Mouse (Mus musculus) thymus, adult 2 months (tissue): ENCODE results near the gene Npff.

Experiments used
- CTCF ChIP-seq: fragments of 200-500 bp; IDR thresholded peaks from 2 replicates; pipeline ENCODE4 v1.5.1; 2012; ENCODE audit warnings: mild to moderate bottlenecking, control low read depth, low read length, moderate library complexity, borderline replicate concordance; ENCODE audit not compliant: control insufficient read depth, poor library complexity, insufficient read depth; ENCODE audit errors: extremely low read depth
- POLR2A ChIP-seq: fragments of 200-500 bp; IDR thresholded peaks from 2 replicates; pipeline ENCODE4 v1.6.1; 2012; ENCODE audit warnings: mild to moderate bottlenecking, low read length, control low read depth, moderate library complexity; ENCODE audit not compliant: control insufficient read depth, poor library complexity, insufficient read depth; ENCODE audit errors: extremely low read depth

DNA sequence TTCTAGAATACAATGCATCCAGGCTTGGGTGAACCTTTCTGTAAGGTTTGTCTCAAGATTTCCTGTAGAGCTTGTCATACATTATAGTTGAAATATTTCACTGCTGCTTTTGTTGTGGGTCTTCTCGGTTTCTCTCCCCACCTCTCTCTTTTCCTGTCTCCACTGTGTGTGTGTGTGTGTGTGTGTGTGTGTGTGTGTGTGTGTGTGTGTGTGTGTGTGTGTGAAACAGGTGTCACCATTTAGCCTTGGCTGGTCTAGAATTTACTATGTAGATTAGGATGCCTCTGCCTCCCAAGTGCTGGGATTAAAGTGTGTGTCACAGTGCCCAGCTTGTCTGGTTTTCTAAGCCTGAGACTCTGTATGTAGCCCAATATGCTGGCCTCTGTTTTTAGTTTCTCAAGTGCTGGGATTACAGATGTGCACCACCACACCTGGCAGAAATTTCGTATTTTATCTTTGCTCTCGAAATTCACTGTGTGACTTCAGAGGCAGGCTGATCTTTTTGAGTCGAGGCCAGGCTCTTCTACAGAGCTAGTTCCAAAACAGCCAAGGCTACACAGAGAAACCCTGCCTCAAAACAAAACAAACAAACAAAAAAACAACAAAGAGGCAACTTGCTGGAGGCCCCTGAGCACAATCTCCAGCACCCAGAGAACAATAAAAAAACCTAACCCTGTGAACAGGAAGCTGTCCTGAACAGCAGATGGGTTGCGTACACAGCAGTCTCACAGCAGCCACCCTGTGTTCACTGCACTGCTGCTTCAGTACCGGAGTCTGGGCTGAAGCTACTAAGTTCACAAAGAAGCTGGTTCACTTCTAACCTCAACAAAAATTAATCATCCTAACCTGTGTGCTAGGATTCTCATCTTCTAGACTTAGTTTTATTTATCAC lies 1.6 kb upstream of the Npff start:
- TF ChIP-seq CTCF (no peak), POLR2A (no peak)
